Mouse (Mus musculus): ENCODE measurements at regions not wholly inside any gene's neighbourhood (a gene's known extent, or its start where the extent isn't known, plus 50 kb on each side); places are given as distances from the start of the nearest gene placed in this dataset.

- DNase-seq (ENCODE audit: low read depth): peak; percentile 7
These were observed 146.1 kb upstream of the Il1rapl2 start for GRCm38 (mm10) chrX:137424259-137424658.
